Mouse (Mus musculus) ES-E14 (cell line): ENCODE data around the gene Ccser2. TPM values are rescaled to one million over a fixed set of nuclear protein-coding genes. Genes with fewer than 3 reads are reported as not detected.

Experiments used
- DNase-seq: peaks from one replicate; pipeline ENCODE4 v3.0.0-alpha.2; 2013; ENCODE audit warnings: low read depth, low spot score
- H3K27ac ChIP-seq: 2 replicates; pipeline ENCODE4 v1.5.1; 2012; ENCODE audit warnings: low read depth, mild to moderate bottlenecking, low read length, moderate library complexity, mixed read lengths; ENCODE audit not compliant: poor library complexity, insufficient read depth, severe bottlenecking
- H3K36me3 ChIP-seq: 2 replicates; pipeline ENCODE4 v1.6.1; 2012; ENCODE audit warnings: mild to moderate bottlenecking, low read length, moderate library complexity, mixed read lengths; ENCODE audit not compliant: control insufficient read depth, poor library complexity, insufficient read depth, severe bottlenecking
- H3K4me1 ChIP-seq, 2 experiments: fragments of 150-350 bp in 1 of 2; sonication (generic) in 1 of 2; 2 replicates each; pipeline ENCODE4 v1.6.1; 2012; ENCODE audit warnings: low read length in 2 of 2, mild to moderate bottlenecking in 1 of 2, mixed read lengths in 1 of 2; ENCODE audit not compliant: control insufficient read depth in 2 of 2, insufficient read depth in 2 of 2, poor library complexity in 1 of 2
- H3K4me3 ChIP-seq, 2 experiments: fragments of 150-350 bp in 1 of 2; sonication (generic) in 1 of 2; 2 replicates each; pipeline ENCODE4 v1.5.1; 2012; ENCODE audit warnings: low read length in 2 of 2, low read depth in 1 of 2, mild to moderate bottlenecking in 1 of 2, mixed read lengths in 1 of 2; ENCODE audit not compliant: insufficient read depth in 1 of 2, poor library complexity in 1 of 2, severe bottlenecking in 1 of 2
- H3K9ac ChIP-seq: 2 replicates; pipeline ENCODE4 v1.6.1; 2012; ENCODE audit warnings: low read depth, mild to moderate bottlenecking, low read length, mixed read lengths; ENCODE audit not compliant: poor library complexity, insufficient read depth, severe bottlenecking
- H3K9me3 ChIP-seq: fragments of 150-350 bp; sonication (generic); 2 replicates; pipeline ENCODE4 v1.6.1; 2012; ENCODE audit warnings: low read depth, mild to moderate bottlenecking, low read length; ENCODE audit not compliant: control insufficient read depth, insufficient read depth
- CHD2 ChIP-seq: IDR thresholded peaks from 2 replicates; pipeline ENCODE4 v1.6.1; 2014; ENCODE audit warnings: mild to moderate bottlenecking, low read depth, low read length, inconsistent platforms
- HCFC1 ChIP-seq: IDR thresholded peaks from 2 replicates; pipeline ENCODE4 v1.6.1; 2012; ENCODE audit warnings: low read length, inconsistent platforms, borderline replicate concordance; ENCODE audit not compliant: insufficient read depth
- MAFK ChIP-seq: IDR thresholded peaks from 2 replicates; pipeline ENCODE4 v1.6.1; 2014; ENCODE audit warnings: mild to moderate bottlenecking, low read depth, low read length, inconsistent platforms; ENCODE audit not compliant: insufficient read depth
- ZC3H11A ChIP-seq: IDR thresholded peaks from 2 replicates; pipeline ENCODE4 v1.6.1; 2012; ENCODE audit warnings: low read depth, mild to moderate bottlenecking, inconsistent platforms, low read length, borderline replicate concordance
- ZNF384 ChIP-seq: IDR thresholded peaks from 2 replicates; pipeline ENCODE4 v1.6.1; 2012; ENCODE audit warnings: low read depth, low read length, inconsistent platforms
- in situ Hi-C, 2 experiments: fragments of 600-800 bp; cut with MboI; formaldehyde crosslinking; loops; one replicate each; pipeline ENCODE4 v1.15.1; 2025; ENCODE audit warnings: low sequenced_read_pairs in 2 of 2, inconsistent platforms in 1 of 2; ENCODE audit not compliant: unreplicated experiment in 2 of 2
- total RNA-seq: library from RNA; depleted of rRNA; stranded (reverse); fragments of 300-350 nt; gene quantifications from 2 replicates; pipeline ENCODE4 v1.2.3, GENCODE M21; 2012

Ccser2 gene
- total RNA-seq, 1 experiment, result 10.4 TPM

- Histone ChIP-seq H3K27ac (no peak overlapping the region), H3K36me3 (no peaks in the 10 kb centered on the region), H3K4me1 (0 out of 4 replicates have a peak, but pooled peaks cover 0 to 4% of the 10 kb centered on the region in 2 experiments), H3K9ac (peak overlapping the region; percentile 91), H3K4me3 (peak overlapping the region; percentile 81 to 98), H3K9me3 (no peaks in the 10 kb centered on the region)
- no peak for DNase-seq
- TF ChIP-seq HCFC1 (peak; percentile 56; the same call in 1 of the 2 replicates), CHD2 (no peak), ZC3H11A (no peak), ZNF384 (peak; percentile 76)
- in situ Hi-C loops, result no loop called here
These were observed 425 bp downstream of the Ccser2 start for GRCm38 (mm10) chr14:36968076-36968627.

DNA sequence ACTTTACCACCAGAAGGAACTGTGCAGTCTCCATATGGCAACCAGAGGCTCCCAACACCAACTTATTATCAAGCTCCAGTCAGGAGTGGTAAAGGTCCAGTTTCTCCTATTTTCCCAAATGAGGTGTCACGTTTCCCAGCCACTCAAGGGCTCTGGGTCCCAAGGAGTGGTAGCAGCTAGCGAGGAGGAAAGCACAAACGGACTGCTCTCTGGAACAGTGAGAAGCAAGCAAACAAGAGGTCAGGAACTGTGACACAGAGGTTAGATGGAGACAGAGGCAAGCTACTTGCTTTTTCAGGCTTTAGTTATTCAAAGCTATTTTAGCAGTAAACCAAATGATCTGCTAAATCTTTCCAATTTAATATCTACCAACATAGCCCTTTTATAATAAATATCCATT, 3.2 kb downstream of the Ccser2 start:
- Histone ChIP-seq H3K27ac (no peak overlapping the region), H3K4me1 (0 out of 4 replicates have a peak, but pooled peaks cover 0 to 4% of the 10 kb centered on the region in 2 experiments), H3K9me3 (no peaks in the 10 kb centered on the region), H3K9ac (no peak overlapping the region), H3K4me3 (no peak overlapping the region), H3K36me3 (no peaks in the 10 kb centered on the region)
- TF ChIP-seq MAFK (no peak), ZC3H11A (no peak), ZNF384 (no peak), HCFC1 (no peak), CHD2 (no peak)
- DNase-seq, result no peak
- in situ Hi-C loops, result no loop called here

GRCm38 (mm10) chr14:36962477-36962876, 6.1 kb downstream of the Ccser2 start:
- H3K4me1 ChIP-seq, result 0 out of 4 replicates have a peak, but pooled peaks cover 0 to 6% of the 10 kb centered on the region in 2 experiments
- in situ Hi-C loops, result no loop called here
- no peak for DNase-seq
- H3K9ac ChIP-seq, result no peak overlapping the region
- no peak overlapping the region for H3K27ac ChIP-seq
- H3K9me3 ChIP-seq, result no peaks in the 10 kb centered on the region
- TF ChIP-seq ZNF384, result no peak
- no peak for TF ChIP-seq MAFK
- TF ChIP-seq ZC3H11A, result no peak
- no peak for TF ChIP-seq HCFC1
- TF ChIP-seq CHD2, result no peak
- H3K36me3 ChIP-seq, result no peaks in the 10 kb centered on the region
- no peak overlapping the region for H3K4me3 ChIP-seq

DNA sequence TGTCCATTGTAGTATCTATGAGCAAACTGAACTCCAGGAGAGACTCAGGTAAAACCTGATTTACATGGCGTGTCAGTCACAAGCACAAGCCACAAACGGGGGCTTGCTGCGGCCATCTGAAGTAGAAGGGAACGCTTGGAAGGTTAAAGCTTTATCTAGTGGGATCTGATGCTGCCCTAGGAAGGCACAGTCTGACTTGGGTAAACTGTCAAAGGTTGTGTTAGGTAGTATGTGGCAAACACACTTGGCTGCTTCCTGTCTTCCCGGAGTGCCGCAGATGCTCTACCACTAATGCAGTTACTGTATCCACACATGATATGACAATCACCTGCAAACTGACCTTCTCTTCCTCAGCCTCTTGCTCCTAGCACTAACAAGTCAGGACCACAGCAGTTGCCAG, 10.9 kb downstream of the Ccser2 start:
- TF ChIP-seq HCFC1 (no peak), ZNF384 (no peak), ZC3H11A (no peak), MAFK (no peak), CHD2 (no peak)
- Histone ChIP-seq H3K9ac (no peak overlapping the region), H3K27ac (no peak overlapping the region)

More for the DNA sequence above, 10.9 kb downstream of the Ccser2 start:
- no peak for DNase-seq
- H3K36me3 ChIP-seq, result no peaks in the 10 kb centered on the region
- H3K4me3 ChIP-seq, result no peak overlapping the region
- in situ Hi-C loops, result no loop called here
- 0 out of 4 replicates have a peak, but pooled peaks cover 0 to 1% of the 10 kb centered on the region in 2 experiments for H3K4me1 ChIP-seq
- H3K9me3 ChIP-seq, result no peaks in the 10 kb centered on the region
